Mouse (Mus musculus): ENCODE results near the gene Syngr2. TPM values are rescaled to one million over a fixed set of nuclear protein-coding genes. Genes with fewer than 3 reads are reported as not detected.
A peak's percentile ranks its signal among the peaks of the same experiment; 100 is the strongest.

The Syngr2 gene
- 10 to 100 TPM; 10.1 to 10.2 TPM for total RNA-seq (2021)

- DNase-seq (ENCODE audit: low spot score in 2 of 2), result peak in 1 of 2 experiments; percentile 35
- intact Hi-C loops (cut with DNase I), result no loop called here
These were observed at the start of gene Syngr2, which contains the start of gene Gm20708 for GRCm38 (mm10) chr11:117809407-117810311. Syngr2 (plus strand) TSS chr11:117809668. Gm20708 (plus strand) TSS chr11:117809668.

- intact Hi-C loops (cut with DNase I), result no loop called here
- no peak for DNase-seq (ENCODE audit: low spot score in 2 of 2)
These were observed 48.9 kb upstream of the Syngr2 start for GRCm38 (mm10) chr11:117760374-117761119.

- intact Hi-C loops (cut with DNase I), result no loop called here
- no peak for DNase-seq (ENCODE audit: low spot score in 2 of 2)
These were observed 47.7 kb upstream of the Syngr2 start for GRCm38 (mm10) chr11:117761801-117762200.

GRCm38 (mm10) chr11:117762246-117762645, 47.2 kb upstream of the Syngr2 start:
- intact Hi-C loops (cut with DNase I), result no loop called here
- DNase-seq (ENCODE audit: low spot score in 2 of 2), result no peak

- no peak for DNase-seq (ENCODE audit: low spot score in 2 of 2)
- intact Hi-C loops (cut with DNase I), result no loop called here
These were observed 45.1 kb upstream of the Syngr2 start for GRCm38 (mm10) chr11:117764319-117764718.

GRCm38 (mm10) chr11:117765361-117765760, 44.1 kb upstream of the Syngr2 start:
- intact Hi-C loops (cut with DNase I), result no loop called here

GRCm38 (mm10) chr11:117766275-117766674, 43.2 kb upstream of the Syngr2 start:
- intact Hi-C loops (cut with DNase I), result no loop called here
- DNase-seq (ENCODE audit: low spot score in 2 of 2), result peak in 1 of 2 experiments; percentile 52

More at GRCm38 (mm10) chr11:117765361-117765760, 44.1 kb upstream of the Syngr2 start:
- DNase-seq (ENCODE audit: low spot score in 2 of 2), result no peak

GRCm38 (mm10) chr11:117768725-117769682, 40.5 kb upstream of the Syngr2 start:
- intact Hi-C loops (cut with DNase I), result no loop called here
- DNase-seq (ENCODE audit: low spot score in 2 of 2), result no peak

- DNase-seq (ENCODE audit: low spot score in 2 of 2), result no peak
- intact Hi-C loops (cut with DNase I), result no loop called here
These were observed 39.8 kb upstream of the Syngr2 start for GRCm38 (mm10) chr11:117769683-117770047.

GRCm38 (mm10) chr11:117770407-117770806, 39.1 kb upstream of the Syngr2 start:
- intact Hi-C loops (cut with DNase I), result no loop called here
- DNase-seq (ENCODE audit: low spot score in 2 of 2), result no peak

- intact Hi-C loops (cut with DNase I), result no loop called here
These were observed 37.1 kb upstream of the Syngr2 start for GRCm38 (mm10) chr11:117772352-117772751.

GRCm38 (mm10) chr11:117774925-117775324, 34.5 kb upstream of the Syngr2 start:
- DNase-seq (ENCODE audit: low spot score in 2 of 2), result no peak
- intact Hi-C loops (cut with DNase I), result no loop called here

More at GRCm38 (mm10) chr11:117772352-117772751, 37.1 kb upstream of the Syngr2 start:
- DNase-seq (ENCODE audit: low spot score in 2 of 2), result no peak

GRCm38 (mm10) chr11:117775540-117775939, 33.9 kb upstream of the Syngr2 start:
- intact Hi-C loops (cut with DNase I), result no loop called here
- no peak for DNase-seq (ENCODE audit: low spot score in 2 of 2)

- no peak for DNase-seq (ENCODE audit: low spot score in 2 of 2)
- intact Hi-C loops (cut with DNase I), result no loop called here
These were observed 33.2 kb upstream of the Syngr2 start for GRCm38 (mm10) chr11:117776085-117776792.

- DNase-seq (ENCODE audit: low spot score in 2 of 2), result no peak
- intact Hi-C loops (cut with DNase I), result no loop called here
These were observed 32.4 kb upstream of the Syngr2 start for GRCm38 (mm10) chr11:117777111-117777510.

- intact Hi-C loops (cut with DNase I), result no loop called here
- no peak for DNase-seq (ENCODE audit: low spot score in 2 of 2)
These were observed 31.4 kb upstream of the Syngr2 start for GRCm38 (mm10) chr11:117778031-117778430.

GRCm38 (mm10) chr11:117778851-117779433, 30.5 kb upstream of the Syngr2 start:
- DNase-seq (ENCODE audit: low spot score in 2 of 2), result no peak
- intact Hi-C loops (cut with DNase I), result no loop called here

- intact Hi-C loops (cut with DNase I), result loop anchor here (5.0 kb wide), 1 partner anchor 72 kb away; no protein-coding TSS in a partner anchor
- no peak for DNase-seq (ENCODE audit: low spot score in 2 of 2)
These were observed 29.9 kb upstream of the Syngr2 start for GRCm38 (mm10) chr11:117779434-117780198.

Data from left cerebral cortex, postnatal 36 days (tissue).